Mouse (Mus musculus) C2C12 (cell line): ENCODE measurements around the gene Ssbp3.

Source experiments
- CEBPB ChIP-seq: IDR thresholded peaks from one replicate; pipeline ENCODE4 v1.6.1; 2011; ENCODE audit warnings: low read depth, mild to moderate bottlenecking, control low read depth, moderate library complexity
- CTCF ChIP-seq: IDR thresholded peaks from one replicate; pipeline ENCODE4 v1.5.1; 2011; ENCODE audit not compliant: control insufficient read depth, insufficient read depth, insufficient read length
- MAX ChIP-seq: IDR thresholded peaks from one replicate; pipeline ENCODE4 v1.6.1; 2011; ENCODE audit warnings: mild to moderate bottlenecking, control low read depth
- MYOD1 ChIP-seq: IDR thresholded peaks from one replicate; pipeline ENCODE4 v1.6.1; 2011; ENCODE audit warnings: low read depth; ENCODE audit not compliant: control insufficient read depth, insufficient read length
- USF1 ChIP-seq: IDR thresholded peaks from one replicate; pipeline ENCODE4 v1.6.1; 2011; ENCODE audit warnings: low read depth, mild to moderate bottlenecking, control low read depth, moderate library complexity

DNA sequence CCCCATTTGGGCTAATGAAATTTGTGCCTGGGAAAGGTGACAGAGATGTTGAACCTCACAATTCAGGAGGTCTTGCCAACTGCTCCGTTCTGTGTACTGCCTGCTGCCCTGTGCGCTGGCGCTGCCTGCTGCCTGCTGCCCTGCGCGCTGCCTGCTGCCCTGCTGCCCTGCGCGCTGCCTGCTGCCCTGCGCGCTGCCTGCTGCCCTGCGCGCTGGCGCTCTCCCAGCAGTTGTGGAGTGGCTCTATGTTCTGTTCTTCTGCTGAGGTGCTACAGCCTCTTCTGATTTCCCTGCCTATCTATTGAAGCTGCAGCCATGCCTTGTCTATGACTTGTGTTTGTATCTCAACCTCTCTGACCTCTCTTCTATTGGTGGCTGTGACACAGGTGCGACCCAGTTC, 134.7 kb downstream of the Ssbp3 start:
- TF ChIP-seq CTCF (no peak), USF1 (no peak), CEBPB (no peak), MAX (no peak), MYOD1 (no peak)
